Mouse (Mus musculus): ENCODE results near the gene Ezh1. TPM values are rescaled to one million over a fixed set of nuclear protein-coding genes. Genes with fewer than 3 reads are reported as not detected.
A peak's percentile ranks its signal among the peaks of the same experiment; 100 is the strongest.

Ezh1 gene
- 10 to 100 TPM; 28.6 to 37.3 (median 31.7) TPM for total RNA-seq (2022)

- peak; percentile 93 for DNase-seq (ENCODE audit: low spot score)
Observed at GRCm38 (mm10) chr11:101226065-101226701, at the start of gene Ezh1. Gene Ezh1 (minus strand): TSS chr11:101226463.

DNA sequence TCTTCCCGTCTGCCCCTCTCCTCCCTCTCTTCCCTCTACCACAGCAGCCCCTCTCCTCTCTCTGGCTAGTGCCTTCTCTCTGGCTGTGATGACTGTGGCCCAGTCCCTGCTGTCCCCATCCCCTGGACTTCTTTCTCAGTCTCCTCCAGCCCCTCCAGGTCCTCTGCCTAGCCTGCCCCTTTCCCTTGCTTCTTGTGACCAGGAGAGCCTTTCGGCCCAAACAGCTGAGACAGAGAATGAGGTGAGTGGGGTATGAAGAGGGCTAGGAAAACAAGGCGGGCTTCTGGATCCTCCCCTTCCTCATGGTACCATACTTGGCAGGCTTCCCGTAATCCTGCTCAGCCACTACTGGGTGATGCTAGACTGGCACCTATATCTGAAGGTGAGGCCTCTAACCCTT lies 49.0 kb upstream of the Ezh1 start:
- DNase-seq (ENCODE audit: low spot score) = no peak

DNA sequence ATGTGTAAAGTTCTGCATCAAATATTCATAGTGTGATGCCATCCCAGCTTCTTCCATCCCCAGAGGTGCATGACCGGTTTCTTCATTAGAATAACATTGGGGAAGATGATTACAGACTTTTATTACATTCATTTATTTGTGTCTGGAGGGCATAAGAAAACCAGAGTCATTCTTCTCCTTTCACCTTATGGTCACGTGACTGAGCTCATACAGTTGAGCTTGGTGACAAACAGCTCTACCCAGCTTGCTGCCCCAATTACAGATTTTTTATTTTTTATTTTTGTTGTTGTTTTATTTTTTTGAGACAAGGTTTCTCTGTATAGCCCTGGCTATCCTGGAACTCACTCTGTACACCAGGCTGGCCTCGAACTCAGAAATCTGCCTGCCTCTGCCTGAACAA lies 46.2 kb upstream of the Ezh1 start:
- DNase-seq (ENCODE audit: low spot score) = no peak

GRCm38 (mm10) chr11:101269577-101270116 lies 43.4 kb upstream of the Ezh1 start:
- no peak for DNase-seq (ENCODE audit: low spot score)

GRCm38 (mm10) chr11:101265906-101266305 lies 39.6 kb upstream of the Ezh1 start:
- DNase-seq (ENCODE audit: low spot score) = no peak

DNA sequence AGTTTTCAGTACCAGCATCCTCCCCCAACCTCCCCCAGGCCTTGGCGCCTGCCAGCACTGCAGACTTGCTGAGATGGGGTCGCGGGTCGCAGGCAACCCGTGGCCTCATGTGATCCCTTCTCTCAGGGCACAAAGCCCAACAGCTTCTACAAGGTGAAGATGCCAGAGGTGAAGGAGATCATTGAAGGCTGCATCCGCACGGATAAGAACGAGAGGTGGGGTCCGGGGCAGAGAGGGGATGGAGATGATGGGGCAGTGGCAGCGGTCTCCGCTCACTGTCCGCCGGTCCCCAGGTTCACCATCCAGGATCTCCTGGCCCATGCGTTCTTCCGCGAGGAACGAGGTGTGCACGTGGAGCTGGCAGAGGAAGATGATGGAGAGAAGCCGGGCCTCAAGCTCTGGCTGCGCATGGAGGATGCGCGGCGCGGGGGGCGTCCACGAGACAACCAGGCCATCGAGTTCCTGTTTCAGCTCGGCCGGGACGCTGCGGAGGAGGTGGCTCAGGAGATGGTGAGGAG lies 38.8 kb upstream of the Ezh1 start:
- DNase-seq (ENCODE audit: low spot score) = no peak

DNA sequence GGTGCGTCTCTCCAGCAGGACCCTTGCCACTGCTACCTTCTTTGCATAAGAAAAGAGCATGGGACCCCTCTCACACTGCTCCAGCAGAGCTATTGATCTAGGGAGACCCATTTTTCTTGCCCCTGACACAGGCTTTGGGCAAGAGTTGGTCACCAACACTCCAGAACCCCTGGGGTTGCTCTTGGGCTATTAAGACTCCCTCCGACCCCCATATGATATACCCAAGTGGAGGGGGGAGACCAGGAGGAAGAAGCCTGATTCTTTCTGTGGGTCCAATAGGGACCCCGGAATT lies 37.7 kb upstream of the Ezh1 start:
- DNase-seq (ENCODE audit: low spot score) = no peak

- no peak for DNase-seq (ENCODE audit: low spot score)
Observed at GRCm38 (mm10) chr11:101263138-101263988, 37.1 kb upstream of the Ezh1 start.

DNA sequence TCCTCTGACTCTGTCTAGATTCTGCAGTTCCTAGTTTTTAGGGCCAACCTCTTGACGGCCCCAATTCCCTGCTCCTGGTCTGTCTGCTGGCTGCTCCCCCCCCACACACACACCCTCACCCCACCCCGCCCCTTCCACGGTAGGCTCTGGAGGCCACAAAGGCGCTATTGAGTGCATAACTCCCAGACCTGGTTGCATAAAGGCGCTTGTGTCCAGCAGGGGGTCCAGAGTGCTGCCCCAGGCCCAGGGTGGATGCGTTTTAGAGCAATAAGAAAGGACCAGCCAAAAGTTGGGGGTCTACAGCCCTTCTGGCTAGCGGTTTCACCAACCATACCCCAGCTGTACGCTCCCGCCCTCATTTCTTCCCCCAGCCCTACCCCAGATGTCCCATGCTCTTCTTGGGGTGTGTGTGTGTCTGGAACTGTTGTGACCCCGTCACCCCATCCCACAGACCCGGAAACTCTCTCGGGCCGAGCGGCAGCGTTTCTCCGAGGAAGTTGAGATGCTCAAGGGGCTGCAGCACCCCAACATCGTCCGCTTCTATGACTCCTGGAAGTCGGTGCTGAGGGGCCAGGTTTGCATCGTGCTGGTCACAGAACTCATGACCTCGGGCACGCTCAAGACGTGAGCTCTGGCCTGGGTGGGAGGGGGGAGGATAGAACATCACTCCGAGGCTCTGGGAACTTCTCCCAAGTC lies 36.2 kb upstream of the Ezh1 start:
- DNase-seq (ENCODE audit: low spot score) = no peak

- no peak for DNase-seq (ENCODE audit: low spot score)
Observed at GRCm38 (mm10) chr11:101260826-101261380, 34.6 kb upstream of the Ezh1 start.

DNA sequence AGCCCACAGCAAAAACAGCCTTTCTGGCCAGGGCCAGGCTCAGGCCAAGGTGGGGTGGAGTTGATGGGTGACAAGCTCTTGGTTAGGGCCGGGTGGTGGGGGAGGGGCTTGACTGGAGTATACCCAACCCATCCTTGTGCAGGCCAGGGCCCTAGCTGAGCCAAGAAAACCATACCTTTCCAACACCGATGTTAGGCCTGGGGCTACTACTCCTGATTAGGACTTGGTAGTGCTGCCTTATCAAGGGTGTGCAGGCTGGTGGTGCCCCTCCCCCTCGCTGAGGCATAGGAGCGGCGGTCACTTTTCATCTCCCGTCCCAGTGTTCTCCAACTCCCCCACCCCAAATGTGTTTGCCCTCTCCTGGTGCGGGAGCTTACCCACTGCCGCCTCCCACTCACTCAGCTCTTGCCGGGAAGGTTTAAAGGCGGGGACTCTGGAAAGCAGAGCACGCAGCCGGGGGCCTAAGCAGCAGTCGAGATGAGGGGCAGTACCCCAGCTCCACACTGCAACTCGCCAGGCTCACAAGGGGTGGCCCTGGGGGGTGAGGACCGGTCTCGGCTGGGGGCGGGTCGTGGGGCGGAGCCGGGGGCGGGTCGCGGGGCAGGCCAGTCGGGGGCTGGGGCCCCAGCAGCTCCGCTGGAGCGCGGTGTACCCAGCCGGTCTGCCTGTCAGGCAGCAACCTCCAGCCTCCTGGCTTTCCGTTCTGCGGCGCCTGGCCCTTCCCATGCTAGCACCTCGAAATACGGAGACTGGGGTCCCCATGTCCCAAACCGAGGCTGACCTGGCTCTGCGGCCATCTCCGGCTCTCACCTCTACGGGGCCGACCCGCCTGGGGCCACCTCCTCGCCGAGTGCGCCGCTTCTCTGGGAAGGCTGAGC lies 33.9 kb upstream of the Ezh1 start, which contains the start of gene Wnk4:
Gene Wnk4 (plus strand): TSS at position 620 of the 878 bp plus-strand sequence.
- peak; percentile 33 for DNase-seq (ENCODE audit: low spot score)

GRCm38 (mm10) chr11:101259261-101259712 lies 33.0 kb upstream of the Ezh1 start:
- DNase-seq (ENCODE audit: low spot score) = no peak

DNA sequence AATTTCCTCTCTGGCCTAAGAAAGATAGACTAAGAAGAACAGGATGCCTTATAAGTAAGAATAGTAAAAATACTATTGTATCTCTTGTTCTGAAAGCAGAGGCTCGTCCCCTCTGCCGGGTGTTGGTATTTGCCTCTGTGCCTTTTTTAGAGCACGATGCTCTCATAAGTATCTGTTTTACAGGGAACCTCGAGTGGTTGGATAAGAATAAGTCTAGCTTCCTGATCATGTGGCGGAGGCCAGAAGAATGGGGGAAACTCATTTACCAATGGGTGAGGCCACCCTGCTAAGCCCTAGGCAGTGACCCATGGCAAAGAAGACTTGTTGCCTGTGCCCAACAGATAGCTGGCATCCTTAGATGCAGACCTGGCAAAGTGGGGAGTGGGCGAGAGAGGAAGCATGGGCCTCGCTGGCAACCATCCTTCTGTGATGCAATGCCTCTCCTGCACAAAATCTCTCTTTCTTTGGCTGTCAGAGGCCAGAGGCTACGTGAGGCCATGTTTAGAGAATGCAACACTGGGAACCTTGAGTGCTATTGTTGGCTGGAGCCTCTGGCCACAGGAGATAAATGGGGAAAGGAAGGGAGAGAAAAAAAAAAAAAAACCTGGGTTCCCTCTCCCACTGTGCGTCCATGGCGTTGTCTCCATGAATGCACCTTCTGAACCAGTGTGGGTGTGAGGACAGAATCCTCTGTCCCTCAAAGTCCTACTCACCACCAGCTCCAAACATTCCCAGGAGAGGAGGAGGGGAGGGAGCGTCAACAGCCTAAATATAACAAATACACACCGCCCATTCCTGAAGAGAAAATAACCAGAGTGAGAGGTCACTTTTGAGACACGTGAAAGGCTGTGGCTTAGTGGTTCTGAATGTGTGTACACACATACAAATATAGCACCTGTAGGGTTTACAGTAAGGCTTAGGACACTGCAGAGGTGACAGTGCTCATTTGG lies 29.8 kb upstream of the Ezh1 start:
- peak; percentile 63 for DNase-seq (ENCODE audit: low spot score)

- peak; percentile 85 for DNase-seq (ENCODE audit: low spot score)
Observed at GRCm38 (mm10) chr11:101253613-101254389, 27.5 kb upstream of the Ezh1 start, which contains the start of gene Vps25. Gene Vps25 (plus strand): TSS chr11:101253707.

GRCm38 (mm10) chr11:101252941-101253340 lies 26.7 kb upstream of the Ezh1 start:
- peak; percentile 27 for DNase-seq (ENCODE audit: low spot score)

GRCm38 (mm10) chr11:101251031-101251430 lies 24.8 kb upstream of the Ezh1 start:
- no peak for DNase-seq (ENCODE audit: low spot score)

- DNase-seq (ENCODE audit: low spot score) = peak; percentile 82
Observed at GRCm38 (mm10) chr11:101248258-101248994, 22.2 kb upstream of the Ezh1 start.

GRCm38 (mm10) chr11:101247521-101248030 lies 21.3 kb upstream of the Ezh1 start:
- DNase-seq (ENCODE audit: low spot score) = no peak

Data from heart, adult 8-10 months (tissue).